Comparison of ENCODE assay signal across 28 mouse cellular contexts in the genomic region with DNA sequence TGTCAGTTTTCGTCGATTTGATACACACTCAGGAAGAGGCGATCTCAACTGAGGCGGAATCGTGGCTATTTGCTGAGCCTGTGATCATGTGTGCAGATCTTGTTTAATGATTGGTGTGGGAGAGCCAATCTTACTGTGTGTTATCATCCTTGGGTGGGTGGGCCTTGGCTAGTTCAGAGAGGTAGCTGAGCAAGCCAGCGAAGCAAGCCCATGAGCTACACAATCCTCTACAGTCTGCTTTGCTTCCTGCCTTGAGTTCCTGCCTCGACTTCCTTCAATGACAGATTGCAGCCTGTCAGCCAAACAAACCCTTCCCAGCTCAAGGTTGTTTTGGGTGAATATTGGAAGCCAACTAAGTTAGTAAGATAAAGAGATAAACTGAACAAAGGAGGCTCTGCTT.
"Had no signal": no experiment of that assay in that cellular context is flagged by ENCODE, and none has a peak within 500 bp of the region (broad histone marks: within the 10 kb centered on the region; RNA-seq: fewer than 3 reads in every experiment).

No protein-coding gene starts in this region.

- H3K36me3 ChIP-seq: heart, embryonic 12.5 days; hindbrain, embryonic 10.5 days; hindbrain, embryonic 12.5 days; intestine, embryonic 15.5 days; kidney, embryonic 15.5 days; limb, embryonic 13.5 days; limb, embryonic 15.5 days; liver, embryonic 12.5 days had no signal

- H3K4me1 ChIP-seq: heart, embryonic 12.5 days; hindbrain, embryonic 10.5 days; intestine, embryonic 15.5 days; kidney, embryonic 15.5 days; limb, embryonic 13.5 days; limb, embryonic 15.5 days; liver, embryonic 12.5 days had no signal

- H3K27ac ChIP-seq: gastrocnemius, adult 2 months; heart, adult 2 months; hindbrain, embryonic 10.5 days; hindbrain, embryonic 12.5 days; hindbrain, embryonic 14.5 days; intestine, embryonic 15.5 days; kidney, embryonic 15.5 days; kidney, postnatal 0 days; limb, embryonic 13.5 days; limb, embryonic 15.5 days; liver, embryonic 12.5 days; liver, embryonic 14.5 days had no signal

- ATAC-seq: hindbrain, embryonic 16.5 days; inflammation-experienced regulatory T-cells, adult 6 months; intestine, embryonic 15.5 days; liver, embryonic 12.5 days had no signal

- H3K27me3 ChIP-seq: heart, embryonic 12.5 days; hindbrain, embryonic 12.5 days; intestine, embryonic 15.5 days; kidney, embryonic 15.5 days; limb, embryonic 15.5 days; liver, embryonic 12.5 days had no signal

- DNase-seq: gastrocnemius, adult 2 months; gastrocnemius, postnatal 10 days; gastrocnemius, postnatal 25 days; heart, adult 2 months; heart, postnatal 10 days; heart, postnatal 4 days; kidney, adult 11 months; kidney, adult 2 months; kidney, adult 9 months; kidney, postnatal 14 days; kidney, postnatal 36 days; layer of hippocampus, adult 9-11 months; layer of hippocampus, postnatal 36 days; left cerebral cortex, postnatal 4 days; lung, adult 18-20 months had no signal

- H3K4me2 ChIP-seq: heart, embryonic 12.5 days; hindbrain, embryonic 12.5 days; hindbrain, embryonic 14.5 days; intestine, embryonic 15.5 days; kidney, embryonic 15.5 days; limb, embryonic 13.5 days; limb, embryonic 15.5 days; liver, embryonic 12.5 days had no signal

- H3K9me3 ChIP-seq: heart, embryonic 12.5 days; hindbrain, embryonic 10.5 days; hindbrain, embryonic 12.5 days; intestine, embryonic 15.5 days; kidney, embryonic 15.5 days; limb, embryonic 13.5 days; limb, embryonic 15.5 days; liver, embryonic 12.5 days had no signal

- H3K4me3 ChIP-seq: gastrocnemius, adult 2 months; heart, adult 2 months; heart, embryonic 12.5 days; hindbrain, embryonic 10.5 days; hindbrain, embryonic 12.5 days; intestine, embryonic 15.5 days; kidney, embryonic 15.5 days; limb, embryonic 13.5 days; limb, embryonic 15.5 days; liver, embryonic 12.5 days had no signal

- H3K9ac ChIP-seq: heart, embryonic 12.5 days; hindbrain, embryonic 12.5 days; hindbrain, embryonic 14.5 days; intestine, embryonic 15.5 days; kidney, embryonic 15.5 days; limb, embryonic 13.5 days; limb, embryonic 15.5 days; liver, embryonic 12.5 days; liver, embryonic 14.5 days had no signal
